Mouse (Mus musculus): ENCODE data around the gene Mbtd1. TPM values are rescaled to one million over a fixed set of nuclear protein-coding genes. Genes with fewer than 3 reads are reported as not detected.

The Mbtd1 gene
- total and polyA plus RNA-seq, 3 experiments, result 19.9 to 46.5 (median 21.5) TPM

- in situ Hi-C loops (cut with MboI; ENCODE audit: low pct_ligation_motif_present, low pct_unique_long_range_greater_than_20kb, low sequenced_read_pairs) (no loop called here), dilution Hi-C loops (cut with MboI; ENCODE audit: extremely low pct_ligation_motif_present, extremely low pct_unique_long_range_greater_than_20kb, low sequenced_read_pairs) (no loop called here)
- no peaks in the 10 kb centered on the region for H3K9me3 ChIP-seq (replicated peaks; ENCODE audit: low read length)
- peaks cover 7% of the 10 kb centered on the region for H3K79me2 ChIP-seq (replicated peaks; ENCODE audit: control insufficient read depth, extremely low read depth, insufficient read depth, poor library complexity, severe bottlenecking)
- H3K9ac ChIP-seq (ENCODE audit: insufficient read depth, low read depth), result no peak overlapping the region
- DNase-seq (ENCODE audit: extremely low read depth), result peak; percentile 78
- TF ChIP-seq TBP (conservative IDR thresholded peaks at IDR 0.05; ENCODE audit: low read depth, low read length), result no peak
- TF ChIP-seq IRF4 (IDR thresholded peaks at IDR 0.05; ENCODE audit: low read depth, low read length), result peak; percentile 92
- no peak for TF ChIP-seq RCOR1 (conservative IDR thresholded peaks at IDR 0.05; ENCODE audit: low read depth, low read length)
- TF ChIP-seq UBTF (IDR thresholded peaks at IDR 0.05; ENCODE audit: low read depth, low read length), result 0 out of 2 replicates have a peak, but pooled peaks have one; percentile 52
- no peak for TF ChIP-seq SMC3 (IDR thresholded peaks at IDR 0.05; ENCODE audit: low read depth, low read length)
- TF ChIP-seq BHLHE40 (IDR thresholded peaks at IDR 0.05; ENCODE audit: low read depth, low read length), result peak; percentile 67; the same call in 1 of the 2 replicates
- TF ChIP-seq POLR2AphosphoS2 (IDR thresholded peaks at IDR 0.05; ENCODE audit: low read depth, low read length), result no peak
- no peak for TF ChIP-seq E2F4 (IDR thresholded peaks at IDR 0.05; ENCODE audit: insufficient replicate concordance, low read depth, low read length)
- no peak for TF ChIP-seq ZC3H11A (IDR thresholded peaks at IDR 0.05; ENCODE audit: low read depth, low read length)
- TF ChIP-seq RAD21 (IDR thresholded peaks at IDR 0.05; ENCODE audit: low read depth, low read length), result no peak
- peak; percentile 66 for TF ChIP-seq EP300 (IDR thresholded peaks at IDR 0.05; ENCODE audit: low read length)
- no peak for TF ChIP-seq GABPA (IDR thresholded peaks at IDR 0.05; ENCODE audit: insufficient replicate concordance, low read depth, low read length)
- TF ChIP-seq ELF1 (IDR thresholded peaks at IDR 0.05; ENCODE audit: low read depth, low read length), result no peak
- TF ChIP-seq MYC (IDR thresholded peaks at IDR 0.05; ENCODE audit: low read depth, low read length), result 0 out of 2 replicates have a peak, but pooled peaks have one; percentile 19
- peak overlapping the region; percentile 72 for H3K4me2 ChIP-seq (ENCODE audit: insufficient read depth, low read depth, poor library complexity, severe bottlenecking)
- H3K4me3 ChIP-seq (replicated peaks in 1 of 3; ENCODE audit: low read depth in 2 of 3, low read length in 2 of 3, poor library complexity in 1 of 3), result no peak overlapping the region
- H3K36me3 ChIP-seq (replicated peaks in 1 of 2; ENCODE audit: control insufficient read depth in 1 of 2, insufficient read depth in 1 of 2, low read length in 1 of 2), result peaks cover 25 to 48% of the 10 kb centered on the region in 2 experiments
- H3K4me1 ChIP-seq (ENCODE audit: control insufficient read depth in 1 of 2, insufficient read depth in 2 of 2), result peaks cover 7 to 53% of the 10 kb centered on the region in 2 experiments
- H3K27me3 ChIP-seq (replicated peaks), result no peaks in the 10 kb centered on the region
- H3K27ac ChIP-seq (ENCODE audit: insufficient read depth, low read depth), result peak overlapping the region; percentile 83
These were observed 24.5 kb upstream of the Mbtd1 start for GRCm38 (mm10) chr11:93861193-93861592.

- Histone ChIP-seq H3K79me2 (replicated peaks; ENCODE audit: control insufficient read depth, extremely low read depth, insufficient read depth, poor library complexity, severe bottlenecking) (peaks cover 7% of the 10 kb centered on the region), H3K4me2 (ENCODE audit: insufficient read depth, low read depth, poor library complexity, severe bottlenecking) (peak overlapping the region; percentile 14; the same call in 1 of the 2 replicates), H3K27me3 (replicated peaks) (no peaks in the 10 kb centered on the region), H3K27ac (ENCODE audit: insufficient read depth, low read depth) (peak overlapping the region; percentile 78), H3K36me3 (replicated peaks in 1 of 2; ENCODE audit: control insufficient read depth in 1 of 2, insufficient read depth in 1 of 2, low read length in 1 of 2) (peaks cover 34 to 58% of the 10 kb centered on the region in 2 experiments), H3K9ac (ENCODE audit: insufficient read depth, low read depth) (no peak overlapping the region; the same call in 1 of the 2 replicates), H3K4me3 (replicated peaks in 1 of 3; ENCODE audit: low read depth in 2 of 3, low read length in 2 of 3, poor library complexity in 1 of 3) (no peak overlapping the region), H3K4me1 (ENCODE audit: control insufficient read depth in 1 of 2, insufficient read depth in 2 of 2) (peaks cover 7 to 50% of the 10 kb centered on the region in 2 experiments), H3K9me3 (replicated peaks; ENCODE audit: low read length) (no peaks in the 10 kb centered on the region)
- in situ Hi-C loops (cut with MboI; ENCODE audit: low pct_ligation_motif_present, low pct_unique_long_range_greater_than_20kb, low sequenced_read_pairs) (no loop called here), dilution Hi-C loops (cut with MboI; ENCODE audit: extremely low pct_ligation_motif_present, extremely low pct_unique_long_range_greater_than_20kb, low sequenced_read_pairs) (no loop called here)
- DNase-seq (ENCODE audit: extremely low read depth), result peak; percentile 77
- TF ChIP-seq UBTF (IDR thresholded peaks at IDR 0.05; ENCODE audit: low read depth, low read length) (no peak), HCFC1 (IDR thresholded peaks at IDR 0.05; ENCODE audit: low read depth, low read length) (no peak), ELF1 (IDR thresholded peaks at IDR 0.05; ENCODE audit: low read depth, low read length) (no peak), MYC (IDR thresholded peaks at IDR 0.05; ENCODE audit: low read depth, low read length) (no peak), POLR2AphosphoS2 (IDR thresholded peaks at IDR 0.05; ENCODE audit: low read depth, low read length) (no peak), ETS1 (conservative IDR thresholded peaks at IDR 0.05; ENCODE audit: low read depth, low read length) (no peak), ZMIZ1 (IDR thresholded peaks at IDR 0.05; ENCODE audit: low read depth, low read length) (no peak), ZC3H11A (IDR thresholded peaks at IDR 0.05; ENCODE audit: low read depth, low read length) (no peak), SMC3 (IDR thresholded peaks at IDR 0.05; ENCODE audit: low read depth, low read length) (no peak), ZKSCAN1 (IDR thresholded peaks at IDR 0.05; ENCODE audit: borderline replicate concordance, low read depth, low read length) (no peak), NELFE (IDR thresholded peaks at IDR 0.05; ENCODE audit: low read depth, low read length) (no peak), PAX5 (IDR thresholded peaks at IDR 0.05; ENCODE audit: low read length) (no peak), SIN3A (IDR thresholded peaks at IDR 0.05; ENCODE audit: low read length) (peak; percentile 20; the same call in 1 of the 2 replicates), E2F4 (IDR thresholded peaks at IDR 0.05; ENCODE audit: insufficient replicate concordance, low read depth, low read length) (no peak), USF1 (IDR thresholded peaks at IDR 0.05; ENCODE audit: low read depth, low read length) (no peak), USF2 (conservative IDR thresholded peaks at IDR 0.05; ENCODE audit: low read depth, low read length) (no peak), IRF4 (IDR thresholded peaks at IDR 0.05; ENCODE audit: low read depth, low read length) (no peak), MEF2A (IDR thresholded peaks at IDR 0.05; ENCODE audit: borderline replicate concordance, low read depth, low read length) (no peak), CTCF (conservative IDR thresholded peaks at IDR 0.05 in 1 of 2, IDR thresholded peaks at IDR 0.05 in 1 of 2; ENCODE audit: low read depth in 2 of 2, low read length in 2 of 2) (no peak), ZNF384 (IDR thresholded peaks at IDR 0.05; ENCODE audit: low read depth, low read length) (peak; percentile 85), JUND (conservative IDR thresholded peaks at IDR 0.05; ENCODE audit: low read depth, low read length) (no peak), JUN (IDR thresholded peaks at IDR 0.05; ENCODE audit: insufficient read depth, low read depth, low read length) (no peak), MXI1 (IDR thresholded peaks at IDR 0.05; ENCODE audit: low read depth, low read length) (no peak; the same call in 1 of the 2 replicates), CHD2 (IDR thresholded peaks at IDR 0.05; ENCODE audit: low read length) (no peak), EP300 (IDR thresholded peaks at IDR 0.05; ENCODE audit: low read length) (no peak)
These were observed 23.5 kb upstream of the Mbtd1 start for GRCm38 (mm10) chr11:93862045-93862623.
